Mouse (Mus musculus) spleen, postnatal 14 days (tissue): ENCODE measurements around the gene Slc44a4.
A peak's percentile ranks its signal among the peaks of the same experiment; 100 is the strongest.

ENCODE experiments used
- DNase-seq, 2 experiments: peaks; one replicate each; pipeline ENCODE4 v3.0.0; 2021 to 2022; ENCODE audit warnings: low spot score in 2 of 2

Slc44a4 gene

GRCm38 (mm10) chr17:34913930-34914665 is at the start of gene Slc44a4:
TSS of gene Slc44a4 (plus strand) at chr17:34914466.
- DNase-seq = no peak

GRCm38 (mm10) chr17:34865981-34866380 is 48.3 kb upstream of the Slc44a4 start:
- no peak for DNase-seq

- DNase-seq = no peak
Observed at GRCm38 (mm10) chr17:34874321-34874720, 39.9 kb upstream of the Slc44a4 start.

- no peak for DNase-seq
Observed at GRCm38 (mm10) chr17:34879336-34879879, 34.9 kb upstream of the Slc44a4 start, which contains the start of gene Zbtb12. TSS of gene Zbtb12 (plus strand) at chr17:34879483.

GRCm38 (mm10) chr17:34881166-34881565 is 33.1 kb upstream of the Slc44a4 start:
- DNase-seq = no peak

GRCm38 (mm10) chr17:34881683-34882310 is 32.5 kb upstream of the Slc44a4 start, which contains the start of gene Gm20547:
TSS of gene Gm20547 (minus strand) at chr17:34882042.
- no peak for DNase-seq

GRCm38 (mm10) chr17:34883332-34883731 is 30.9 kb upstream of the Slc44a4 start:
- DNase-seq = no peak

- DNase-seq = no peak
Observed at GRCm38 (mm10) chr17:34884704-34885103, 29.6 kb upstream of the Slc44a4 start.

- DNase-seq = no peak
Observed at GRCm38 (mm10) chr17:34885615-34886014, 28.7 kb upstream of the Slc44a4 start.

- DNase-seq = no peak
Observed at GRCm38 (mm10) chr17:34887942-34888341, 26.3 kb upstream of the Slc44a4 start.

- no peak for DNase-seq
Observed at GRCm38 (mm10) chr17:34890074-34890743, 24.1 kb upstream of the Slc44a4 start.

- DNase-seq = no peak
Observed at GRCm38 (mm10) chr17:34891377-34891776, 22.9 kb upstream of the Slc44a4 start.

GRCm38 (mm10) chr17:34893072-34893824 is 21.0 kb upstream of the Slc44a4 start:
- DNase-seq = no peak

- peak; percentile 77 to 84 for DNase-seq
Observed at GRCm38 (mm10) chr17:34894074-34894597, 20.1 kb upstream of the Slc44a4 start.

GRCm38 (mm10) chr17:34894801-34895530 is 19.3 kb upstream of the Slc44a4 start:
- no peak for DNase-seq

GRCm38 (mm10) chr17:34895724-34896123 is 18.5 kb upstream of the Slc44a4 start:
- no peak for DNase-seq

- DNase-seq = no peak
Observed at GRCm38 (mm10) chr17:34896366-34896765, 17.9 kb upstream of the Slc44a4 start.

GRCm38 (mm10) chr17:34897373-34898159 is 16.7 kb upstream of the Slc44a4 start:
- no peak for DNase-seq

GRCm38 (mm10) chr17:34898160-34898586 is 16.1 kb upstream of the Slc44a4 start, which contains the start of the genes C2 and Ehmt2:
TSS of gene C2 (minus strand) at chr17:34898265.
TSS of gene Ehmt2 (plus strand) at chr17:34898469.
- peak; percentile 45 to 60 for DNase-seq

GRCm38 (mm10) chr17:34898706-34899052 is 15.6 kb upstream of the Slc44a4 start:
- DNase-seq = no peak
